Mouse (Mus musculus): ENCODE measurements around the gene Hdac7. TPM values are rescaled to one million over a fixed set of nuclear protein-coding genes. Genes with fewer than 3 reads are reported as not detected.

The Hdac7 gene
- total and polyA plus RNA-seq, 2 experiments from 2014 or later = 23.7 to 28.6 TPM

- DNase-seq (ENCODE audit: low spot score) (no peak), ATAC-seq (no peak)
- no peak overlapping the region for H3K4me2 ChIP-seq (ENCODE audit: low read depth, low read length)
- H3K9me3 ChIP-seq (ENCODE audit: low read length) = no peaks in the 10 kb centered on the region
- H3K9ac ChIP-seq (replicated peaks; ENCODE audit: low read length) = no peak overlapping the region
- H3K27me3 ChIP-seq (ENCODE audit: insufficient read depth, low read length) = no peaks in the 10 kb centered on the region
- WGBS = 64% methylated on average over 5 of the region's 5 CpGs
- H3K4me1 ChIP-seq (ENCODE audit: insufficient read depth, low read length) = no peaks in the 10 kb centered on the region
- H3K27ac ChIP-seq = peak overlapping the region; percentile 26; the same call in 1 of the 2 replicates
- H3K36me3 ChIP-seq (ENCODE audit: insufficient read depth, low read length) = no peaks in the 10 kb centered on the region
- H3K4me3 ChIP-seq (ENCODE audit: low read length) = no peak overlapping the region
- TF ChIP-seq CTCF (IDR thresholded peaks at IDR 0.05; ENCODE audit: low read depth) = no peak
Measured at GRCm38 (mm10) chr15:97773961-97774370, 70.3 kb downstream of the Hdac7 start.

- ATAC-seq = 0 out of 2 replicates have a peak, but pooled peaks have one; percentile 18
- WGBS = 26% methylated on average over 5 of the region's 5 CpGs
- H3K4me2 ChIP-seq (ENCODE audit: low read depth, low read length) = no peak overlapping the region
- H3K9me3 ChIP-seq (ENCODE audit: low read length) = no peaks in the 10 kb centered on the region
- DNase-seq (ENCODE audit: low spot score) = no peak
- no peak overlapping the region for H3K9ac ChIP-seq (replicated peaks; ENCODE audit: low read length)
- no peak for TF ChIP-seq CTCF (IDR thresholded peaks at IDR 0.05; ENCODE audit: low read depth)
- no peaks in the 10 kb centered on the region for H3K27me3 ChIP-seq (ENCODE audit: insufficient read depth, low read length)
- H3K4me3 ChIP-seq (ENCODE audit: low read length) = no peak overlapping the region
- peaks cover 2% of the 10 kb centered on the region; the same call in 1 of the 2 replicates for H3K4me1 ChIP-seq (ENCODE audit: insufficient read depth, low read length)
- no peaks in the 10 kb centered on the region for H3K36me3 ChIP-seq (ENCODE audit: insufficient read depth, low read length)
- H3K27ac ChIP-seq = no peak overlapping the region
Measured at GRCm38 (mm10) chr15:97773108-97773507, 71.2 kb downstream of the Hdac7 start.

- Histone ChIP-seq H3K27me3 (ENCODE audit: insufficient read depth, low read length) (no peaks in the 10 kb centered on the region), H3K27ac (no peak overlapping the region), H3K4me2 (ENCODE audit: low read depth, low read length) (no peak overlapping the region), H3K4me1 (ENCODE audit: insufficient read depth, low read length) (peaks cover 20% of the 10 kb centered on the region), H3K9ac (replicated peaks; ENCODE audit: low read length) (no peak overlapping the region), H3K4me3 (ENCODE audit: low read length) (no peak overlapping the region), H3K9me3 (ENCODE audit: low read length) (no peaks in the 10 kb centered on the region), H3K36me3 (ENCODE audit: insufficient read depth, low read length) (no peaks in the 10 kb centered on the region)
- DNase-seq (ENCODE audit: low spot score) (no peak), ATAC-seq (no peak)
- no peak for TF ChIP-seq CTCF (IDR thresholded peaks at IDR 0.05; ENCODE audit: low read depth)
- WGBS = 78% methylated on average over 8 of the region's 8 CpGs
Measured at GRCm38 (mm10) chr15:97770280-97770679, 74.0 kb downstream of the Hdac7 start.

GRCm38 (mm10) chr15:97768192-97768591, 76.1 kb downstream of the Hdac7 start:
- ATAC-seq = peak; percentile 39; the same call in 1 of the 2 replicates
- Histone ChIP-seq H3K9me3 (ENCODE audit: low read length) (no peaks in the 10 kb centered on the region), H3K4me1 (ENCODE audit: insufficient read depth, low read length) (peaks cover 30% of the 10 kb centered on the region), H3K4me2 (ENCODE audit: low read depth, low read length) (peak overlapping the region; percentile 95), H3K36me3 (ENCODE audit: insufficient read depth, low read length) (no peaks in the 10 kb centered on the region), H3K27me3 (ENCODE audit: insufficient read depth, low read length) (no peaks in the 10 kb centered on the region), H3K9ac (replicated peaks; ENCODE audit: low read length) (peak overlapping the region; percentile 63), H3K4me3 (ENCODE audit: low read length) (peak overlapping the region; percentile 51), H3K27ac (peak overlapping the region; percentile 78)
- 3% methylated on average over 18 of the region's 18 CpGs for WGBS
- TF ChIP-seq CTCF (IDR thresholded peaks at IDR 0.05; ENCODE audit: low read depth) = peak; percentile 53
- DNase-seq (ENCODE audit: low spot score) = peak; percentile 67

- peak; percentile 77 for TF ChIP-seq CTCF (IDR thresholded peaks at IDR 0.05; ENCODE audit: low read depth)
- no peaks in the 10 kb centered on the region for H3K27me3 ChIP-seq (ENCODE audit: insufficient read depth, low read length)
- H3K4me1 ChIP-seq (ENCODE audit: insufficient read depth, low read length) = peaks cover 30% of the 10 kb centered on the region
- peak; percentile 86 for ATAC-seq
- H3K9ac ChIP-seq (replicated peaks; ENCODE audit: low read length) = peak within 1 kb of the TSS; percentile 63
- peak within 1 kb of the TSS; percentile 95 for H3K4me2 ChIP-seq (ENCODE audit: low read depth, low read length)
- H3K36me3 ChIP-seq (ENCODE audit: insufficient read depth, low read length) = no peaks in the 10 kb centered on the region
- H3K4me3 ChIP-seq (ENCODE audit: low read length) = peak within 1 kb of the TSS; percentile 51
- H3K9me3 ChIP-seq (ENCODE audit: low read length) = no peaks in the 10 kb centered on the region
- 1% methylated on average over 41 of the region's 44 CpGs for WGBS
- DNase-seq (ENCODE audit: low spot score) = peak; percentile 85
- peak within 1 kb of the TSS; percentile 78 for H3K27ac ChIP-seq
Measured at GRCm38 (mm10) chr15:97767280-97768186, 76.8 kb downstream of the Hdac7 start, which contains the start of gene Rapgef3. Gene Rapgef3 (minus strand): TSS chr15:97767972.

- peak overlapping the region; percentile 78 for H3K27ac ChIP-seq
- H3K4me3 ChIP-seq (ENCODE audit: low read length) = peak overlapping the region; percentile 51
- DNase-seq (ENCODE audit: low spot score) = no peak
- 3% methylated on average over 23 of the region's 23 CpGs for WGBS
- peaks cover 30% of the 10 kb centered on the region for H3K4me1 ChIP-seq (ENCODE audit: insufficient read depth, low read length)
- no peak for TF ChIP-seq CTCF (IDR thresholded peaks at IDR 0.05; ENCODE audit: low read depth)
- H3K9ac ChIP-seq (replicated peaks; ENCODE audit: low read length) = peak overlapping the region; percentile 63
- H3K4me2 ChIP-seq (ENCODE audit: low read depth, low read length) = peak overlapping the region; percentile 95
- no peaks in the 10 kb centered on the region for H3K9me3 ChIP-seq (ENCODE audit: low read length)
- H3K27me3 ChIP-seq (ENCODE audit: insufficient read depth, low read length) = no peaks in the 10 kb centered on the region
- no peaks in the 10 kb centered on the region for H3K36me3 ChIP-seq (ENCODE audit: insufficient read depth, low read length)
- ATAC-seq = peak; percentile 11; the same call in 1 of the 2 replicates
Measured at GRCm38 (mm10) chr15:97766594-97767279, 77.6 kb downstream of the Hdac7 start.

Data from hindbrain, postnatal 0 days (tissue).